Mouse (Mus musculus): ENCODE results near the gene Rabgap1l.

The Rabgap1l gene

DNA sequence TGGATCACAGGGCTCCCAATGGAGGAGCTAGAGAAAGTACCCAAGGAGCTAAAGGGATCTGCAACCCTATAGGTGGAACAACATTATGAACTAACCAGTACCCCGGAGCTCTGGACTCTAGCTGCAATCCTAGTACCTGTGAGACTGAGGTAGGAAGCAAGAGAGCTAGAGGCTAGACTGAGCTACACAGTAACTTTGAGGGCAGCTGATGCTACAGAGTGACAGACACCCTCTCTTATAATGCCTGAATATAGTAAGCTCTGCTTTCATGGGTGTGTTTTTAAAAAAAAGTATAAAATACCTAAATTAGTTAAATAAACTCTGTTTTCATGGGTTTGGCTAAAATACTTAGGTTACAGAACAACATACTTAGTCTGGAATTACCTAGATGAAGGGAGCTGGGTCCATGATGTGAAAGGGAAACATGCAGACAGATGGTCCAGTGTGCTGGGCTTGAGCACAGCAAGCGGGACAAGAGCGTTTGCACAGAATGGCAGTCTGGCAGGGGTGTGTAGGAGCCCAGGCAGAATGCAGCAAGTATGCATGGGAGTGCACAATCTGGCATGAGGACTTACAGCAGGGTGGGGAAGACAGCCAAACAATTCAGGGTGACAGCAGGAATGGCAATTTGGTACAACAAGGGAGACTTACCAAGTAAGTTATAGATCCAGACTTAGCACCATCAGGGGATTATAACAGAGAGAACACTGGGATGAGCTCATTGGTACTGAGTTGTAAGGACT is 514.9 kb downstream of the Rabgap1l start:
- peak; percentile 88 to 92 for DNase-seq

DNA sequence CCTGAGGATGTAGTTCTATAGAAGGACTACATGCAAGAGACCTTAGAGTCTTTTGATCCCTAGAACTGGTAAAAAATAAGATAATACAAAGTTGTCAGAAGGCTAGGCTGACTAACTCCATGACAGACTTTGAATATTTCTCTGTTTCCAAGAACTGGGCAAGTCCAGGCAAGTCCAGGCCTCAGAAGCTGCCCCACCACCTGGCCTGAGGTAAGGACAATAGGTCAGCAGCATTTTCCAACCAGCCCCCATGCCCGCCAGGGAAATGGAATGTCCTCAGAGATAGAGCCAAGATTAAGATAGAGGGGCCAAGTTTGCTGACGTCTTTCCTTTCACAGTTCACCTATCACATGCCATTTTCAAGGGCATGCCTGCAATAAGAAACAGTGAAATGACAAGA is 517.8 kb downstream of the Rabgap1l start:
- DNase-seq = peak; percentile 32 to 39

DNA sequence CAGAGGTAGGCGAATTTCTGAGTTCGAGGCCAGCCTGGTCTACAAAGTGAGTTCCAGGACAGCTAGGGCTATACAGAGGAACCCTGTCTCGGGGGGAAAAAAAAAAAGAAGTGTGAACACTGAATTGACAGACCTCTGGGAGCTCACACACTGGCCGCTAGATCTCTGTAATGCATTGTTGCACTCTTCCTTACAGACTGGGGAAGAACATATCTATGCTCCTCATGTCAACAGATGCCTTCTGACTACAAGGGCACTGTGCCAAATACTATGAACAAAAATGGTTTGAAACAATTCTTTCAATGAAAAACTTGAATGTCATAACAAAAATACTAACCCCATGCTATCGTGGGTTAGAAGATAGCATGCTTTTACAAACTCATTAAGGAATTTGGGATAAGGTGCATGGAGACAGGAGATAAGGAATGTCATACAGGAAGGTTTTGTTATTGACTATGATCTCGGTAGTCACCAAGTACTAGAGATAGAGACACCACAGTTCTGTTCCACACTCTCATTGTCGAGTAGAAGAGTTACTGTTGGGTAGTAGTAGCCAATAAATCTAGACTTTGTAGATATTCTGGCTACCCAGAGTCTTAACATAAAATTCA is 519.8 kb downstream of the Rabgap1l start:
- no peak for DNase-seq

DNA sequence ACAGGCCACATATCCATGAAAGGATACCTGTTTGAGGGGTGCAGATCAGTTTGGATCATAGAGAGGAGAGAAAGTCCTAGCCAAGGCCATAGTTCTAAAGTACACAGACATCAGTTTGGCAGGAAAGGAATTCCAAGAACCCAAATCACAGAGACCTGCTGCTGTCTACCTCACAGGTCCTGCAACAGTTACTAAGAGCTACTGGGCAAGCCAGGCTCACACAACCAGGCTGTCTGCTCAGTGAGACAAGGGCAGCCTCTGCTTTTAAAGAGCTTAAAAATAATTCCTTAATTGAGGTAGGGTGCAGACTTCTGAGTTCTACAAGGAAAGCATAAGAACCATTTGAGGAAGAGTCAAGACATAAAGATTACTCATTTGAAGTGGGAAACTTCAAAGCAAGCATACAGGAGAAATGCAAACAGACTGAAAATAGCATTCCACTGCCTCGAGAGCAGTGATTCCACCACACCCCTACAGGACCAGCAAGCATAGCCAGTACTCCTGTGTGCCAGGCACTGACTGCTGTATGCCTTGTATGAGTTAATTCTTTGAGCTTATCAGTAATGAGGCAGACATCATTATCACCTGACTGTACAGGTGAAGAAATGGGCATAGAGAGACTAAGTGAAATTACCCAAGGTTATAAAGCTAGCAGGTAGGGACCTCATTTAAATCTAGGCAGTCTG is 521.6 kb downstream of the Rabgap1l start:
- no peak for DNase-seq

DNA sequence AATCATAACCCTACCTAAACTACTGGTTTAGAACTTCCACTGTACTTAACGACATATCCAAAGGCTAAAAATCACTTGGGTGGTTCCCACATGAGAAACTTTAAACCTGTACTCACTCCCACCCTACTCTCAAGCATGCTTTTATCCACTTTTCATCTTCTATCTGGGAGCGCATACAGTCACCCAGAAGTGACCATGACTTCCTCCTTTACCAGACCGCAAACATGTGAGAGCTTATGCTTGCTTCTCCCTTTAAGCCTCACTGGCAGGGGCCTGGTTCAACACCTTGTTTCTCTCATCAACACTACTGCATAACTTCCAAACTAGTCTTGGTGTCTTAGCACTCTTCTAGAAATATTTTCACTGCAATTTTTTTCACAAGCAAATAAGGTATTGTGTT is 524.7 kb downstream of the Rabgap1l start:
- DNase-seq = no peak

DNA sequence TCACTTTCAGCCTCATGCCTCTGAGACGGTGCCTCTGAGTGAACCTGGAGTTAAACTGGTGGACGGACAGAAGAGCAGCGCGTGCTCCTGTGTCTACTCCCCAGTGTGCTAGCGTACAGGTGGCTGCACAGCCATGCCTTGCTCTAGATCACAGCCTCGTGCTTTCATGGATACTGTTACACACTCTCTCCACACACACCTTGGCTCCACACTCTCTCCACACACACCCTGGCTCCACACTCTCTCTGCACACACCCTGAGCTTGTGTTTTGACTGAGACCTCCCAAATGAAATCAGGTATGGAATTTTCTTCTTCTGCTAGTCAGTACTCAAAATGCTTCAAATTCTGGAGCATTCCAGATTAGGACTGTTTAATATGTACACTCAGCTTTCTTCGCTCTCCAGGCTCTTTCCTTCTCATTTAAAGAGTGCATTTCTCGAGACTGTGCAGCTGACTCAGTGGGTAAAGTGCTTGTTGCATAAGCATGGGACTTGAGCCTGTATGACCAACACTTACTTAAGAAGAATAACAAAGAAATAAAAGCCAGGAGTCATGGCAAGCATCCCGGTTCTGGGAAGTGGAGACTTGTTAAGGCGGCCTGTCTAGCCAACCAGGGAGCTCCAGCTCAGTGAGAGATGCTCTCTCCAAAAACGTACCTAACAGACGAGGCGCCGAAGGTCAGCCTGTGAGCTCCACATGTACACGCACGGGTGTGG is 529.2 kb downstream of the Rabgap1l start:
- DNase-seq = no peak

DNA sequence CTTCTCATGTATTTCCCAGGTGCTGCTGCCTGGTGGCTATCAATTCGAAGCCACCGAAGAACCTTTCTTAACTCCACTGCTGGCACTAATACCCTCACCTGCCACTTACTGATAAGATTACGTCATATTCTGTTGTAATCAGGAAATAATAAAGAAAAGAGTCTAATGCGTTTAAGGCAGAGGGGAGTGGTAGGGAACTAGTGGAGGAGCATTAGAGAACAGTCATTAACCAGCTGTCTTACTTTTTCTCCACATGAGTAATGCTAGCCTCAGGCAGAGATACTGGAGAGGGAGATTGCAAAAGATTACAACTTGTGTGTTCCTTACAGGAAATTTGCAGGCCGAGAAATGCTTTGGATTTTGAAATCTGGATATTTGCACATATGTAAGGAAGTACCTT is 530.0 kb downstream of the Rabgap1l start:
- no peak for DNase-seq

DNA sequence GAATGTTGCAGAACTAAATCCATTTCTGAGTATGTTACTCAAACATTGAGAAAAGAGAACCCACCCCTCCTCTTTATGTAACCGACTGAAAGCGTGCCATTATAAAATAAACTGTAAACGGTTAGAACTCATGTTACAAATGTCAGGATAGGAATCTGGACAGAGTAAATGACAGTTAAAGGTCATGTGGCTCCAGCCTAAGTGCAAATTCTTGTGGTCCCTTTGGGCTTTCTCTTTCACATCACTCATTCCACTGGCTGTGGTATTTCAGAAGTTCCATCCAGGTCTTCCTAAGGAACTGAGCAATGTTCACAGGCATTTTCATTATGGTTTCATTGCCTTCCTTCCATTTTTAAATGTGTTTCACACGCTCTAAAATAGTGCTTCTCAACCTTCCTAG is 530.6 kb downstream of the Rabgap1l start:
- no peak for DNase-seq

DNA sequence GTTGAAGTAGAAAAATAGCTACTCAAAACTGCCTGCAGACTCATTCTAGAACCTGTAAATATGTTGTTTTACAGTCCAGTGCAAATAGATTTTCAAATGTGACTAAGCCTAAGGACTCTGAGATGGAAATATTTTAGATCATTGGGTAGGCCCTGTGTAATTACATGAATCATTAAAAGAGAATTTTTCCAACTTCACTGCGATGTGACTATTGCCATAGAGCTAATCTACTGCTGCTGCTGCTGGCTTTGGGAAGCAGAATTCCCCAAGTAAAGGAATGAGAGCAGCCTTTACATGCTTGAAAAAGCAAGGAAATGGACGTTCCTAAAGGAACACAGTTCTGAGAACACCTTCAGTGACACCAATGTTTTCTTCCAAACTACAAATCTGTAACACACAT is 531.2 kb downstream of the Rabgap1l start:
- DNase-seq = no peak

DNA sequence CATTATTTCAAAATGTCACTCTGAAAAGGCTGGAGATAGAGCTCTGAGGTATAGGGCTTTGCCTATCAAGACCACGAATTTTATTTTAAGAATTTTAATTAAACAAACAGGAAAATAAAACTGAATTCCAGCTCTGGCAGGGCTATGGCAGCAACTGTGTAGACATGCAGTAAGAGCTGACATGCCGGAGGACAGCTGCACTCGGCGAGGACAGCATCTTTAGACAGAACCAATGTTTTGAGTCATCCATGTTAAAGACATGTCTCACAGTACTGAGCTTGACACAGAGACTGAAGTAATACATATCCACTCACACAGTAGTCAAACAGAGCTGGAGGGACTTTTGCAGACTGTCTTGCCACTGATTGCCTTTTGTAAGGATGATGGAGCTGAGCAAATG is 532.4 kb downstream of the Rabgap1l start:
- no peak for DNase-seq

DNA sequence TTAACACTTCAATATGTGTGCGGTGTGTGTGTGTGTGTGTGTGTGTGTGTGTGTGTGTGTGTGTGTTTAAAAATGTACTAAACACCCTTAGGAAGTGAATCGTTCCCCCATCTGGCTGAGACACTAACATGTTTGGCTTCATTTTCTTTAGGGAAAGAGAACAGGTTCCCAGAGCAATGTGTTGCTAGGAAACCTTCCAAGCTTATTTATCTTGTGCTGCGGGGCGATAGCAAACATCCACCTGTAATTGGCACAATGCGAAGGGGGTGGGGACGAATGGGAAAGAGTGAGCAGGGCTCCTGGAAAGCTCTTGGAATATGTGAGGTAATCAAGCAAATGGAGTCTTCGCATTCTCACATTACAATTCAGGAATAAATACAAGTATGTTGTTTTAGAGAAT is 533.1 kb downstream of the Rabgap1l start:
- DNase-seq = peak; percentile 71 to 79

DNA sequence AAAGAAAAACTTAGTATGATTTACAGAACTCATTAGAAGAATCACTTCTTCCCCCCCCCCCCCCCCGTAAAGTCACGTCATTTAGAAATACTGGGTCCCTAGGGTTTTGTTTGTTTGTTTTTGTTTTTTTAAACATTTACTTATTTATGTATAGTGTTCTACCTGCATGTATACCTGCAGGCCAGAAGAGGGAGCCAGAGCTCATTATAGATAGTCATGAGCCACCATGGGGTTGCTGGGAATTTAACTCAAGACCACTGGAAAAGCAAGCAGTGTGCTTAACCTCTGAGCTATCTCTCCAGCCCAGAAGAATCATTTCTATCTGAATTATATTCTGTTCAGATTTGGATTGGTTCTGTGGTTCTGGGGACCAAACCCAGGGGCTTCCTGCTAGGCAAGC is 539.9 kb downstream of the Rabgap1l start:
- DNase-seq = no peak

DNA sequence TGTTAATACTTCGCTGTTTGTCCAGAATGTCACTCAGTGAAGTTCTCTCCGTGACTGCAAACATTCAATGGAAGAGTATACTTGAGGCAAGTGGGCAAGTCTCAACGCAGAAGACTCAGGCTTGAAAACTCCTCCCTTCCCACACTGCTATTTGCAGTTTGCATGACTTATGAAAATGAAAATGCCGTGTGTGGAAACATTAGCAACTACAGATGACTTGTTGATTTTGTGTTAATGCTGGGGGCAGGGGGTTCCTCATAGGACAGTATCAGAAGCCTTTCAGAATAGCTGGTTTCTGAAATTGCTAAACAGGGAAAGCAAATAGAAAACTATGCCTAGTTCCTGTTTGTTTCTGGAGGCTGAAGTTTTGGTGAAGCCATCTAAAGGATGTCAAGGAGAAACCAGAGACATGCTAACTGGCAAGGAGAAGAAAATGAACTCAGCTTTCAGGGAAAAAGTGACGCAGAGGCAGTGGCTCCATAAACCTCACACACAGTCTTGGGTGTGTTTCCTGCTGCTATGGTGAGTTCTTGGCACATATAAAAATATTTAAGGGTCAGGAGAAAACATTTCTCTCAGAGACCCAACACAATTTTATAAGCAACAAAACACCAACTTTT is 541.5 kb downstream of the Rabgap1l start:
- no peak for DNase-seq

DNA sequence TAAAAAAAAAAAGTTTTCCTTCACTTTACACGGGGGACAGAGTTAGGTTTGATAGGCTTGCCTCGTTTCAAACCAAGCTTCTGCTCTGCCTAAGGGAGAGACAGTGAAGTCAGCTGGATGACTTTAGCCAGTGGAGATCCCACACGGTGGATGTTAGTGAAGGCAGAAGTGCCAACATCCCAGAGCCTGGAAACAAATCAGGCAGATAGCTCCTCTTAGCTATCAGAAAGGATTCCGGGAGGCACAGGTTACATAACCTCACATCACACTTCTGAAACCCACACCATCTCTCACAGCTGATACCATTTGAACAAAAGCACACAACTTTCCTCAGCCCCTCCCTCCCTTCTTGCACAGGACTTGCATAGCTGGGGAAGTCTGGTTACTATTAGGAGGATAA is 542.2 kb downstream of the Rabgap1l start:
- DNase-seq = no peak

DNA sequence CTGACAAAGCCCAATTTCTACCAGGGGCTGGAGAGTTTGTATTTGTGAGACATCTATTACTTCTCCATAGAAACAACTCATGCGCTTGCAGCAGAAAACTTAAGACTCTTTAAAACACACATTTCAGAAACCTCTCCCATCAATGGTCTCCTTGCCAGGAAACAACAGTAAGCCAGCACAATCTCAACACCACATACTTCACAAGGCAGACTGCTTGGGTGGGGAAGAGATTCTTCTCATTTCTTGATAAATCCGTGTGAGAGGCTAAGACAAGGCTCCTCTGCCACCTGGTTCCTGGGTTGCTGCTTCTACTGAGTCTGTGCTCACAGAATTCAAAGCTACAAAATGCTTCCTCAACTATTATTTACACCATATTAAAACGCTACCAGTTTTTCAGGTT is 543.2 kb downstream of the Rabgap1l start:
- no peak for DNase-seq

DNA sequence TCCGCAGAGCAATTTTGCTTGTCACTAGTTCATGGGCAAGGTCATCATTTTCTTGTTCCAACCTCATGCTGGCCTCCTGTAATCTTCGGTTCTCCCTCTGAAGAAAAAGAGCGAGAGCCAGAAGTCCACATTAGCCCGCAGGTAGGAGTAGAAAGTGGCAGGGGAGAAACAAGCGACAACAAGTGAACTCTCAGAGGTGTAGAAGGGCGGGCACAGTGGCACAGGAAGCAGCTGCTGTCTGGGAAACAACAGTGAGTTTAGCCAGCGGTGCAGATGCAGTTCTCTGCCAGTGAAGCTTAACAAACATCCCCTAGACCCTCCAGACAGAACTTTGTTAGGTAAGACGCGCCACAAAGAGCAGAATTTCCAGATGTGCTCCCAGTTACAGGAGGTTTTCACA is 545.5 kb downstream of the Rabgap1l start:
- DNase-seq = no peak

DNA sequence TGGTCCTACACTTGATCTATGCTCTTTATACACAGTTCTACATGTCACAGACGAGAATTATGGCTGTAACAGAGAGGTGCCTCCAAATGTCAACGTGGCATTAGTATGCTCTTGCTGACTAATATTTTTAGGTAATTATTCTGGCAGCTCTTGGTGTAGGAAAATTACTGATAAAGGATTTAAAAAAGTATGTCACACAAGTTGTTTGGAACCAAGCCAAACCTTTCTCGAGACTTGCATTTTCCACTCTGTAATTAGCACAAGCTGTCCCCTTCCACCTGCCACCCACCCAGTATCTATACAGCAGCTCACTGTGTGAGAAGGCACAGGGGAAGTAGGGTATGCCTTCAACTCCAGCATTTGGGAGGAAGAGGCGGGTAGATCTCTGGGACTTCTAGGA is 546.2 kb downstream of the Rabgap1l start:
- peak in 1 of 2 experiments; percentile 12 for DNase-seq

DNA sequence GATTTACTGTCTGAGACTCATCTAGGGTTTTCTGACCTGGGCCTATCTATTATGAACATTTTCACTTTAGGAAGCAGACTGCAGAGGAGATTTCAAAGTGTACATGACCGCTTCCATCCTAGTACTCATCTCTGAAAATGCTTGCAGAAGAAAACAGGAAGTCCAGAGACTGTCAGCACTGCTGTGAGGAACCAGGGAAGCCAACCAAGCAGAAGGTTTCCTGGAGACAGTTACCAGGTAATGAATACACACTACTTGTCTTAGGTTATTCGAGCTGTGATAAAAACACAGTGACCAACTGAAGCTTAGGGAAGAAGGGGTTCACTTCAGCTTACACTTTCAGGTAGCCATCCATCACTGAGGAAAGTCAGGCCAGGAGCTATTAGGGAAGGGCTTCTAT is 547.1 kb downstream of the Rabgap1l start:
- DNase-seq = no peak

DNA sequence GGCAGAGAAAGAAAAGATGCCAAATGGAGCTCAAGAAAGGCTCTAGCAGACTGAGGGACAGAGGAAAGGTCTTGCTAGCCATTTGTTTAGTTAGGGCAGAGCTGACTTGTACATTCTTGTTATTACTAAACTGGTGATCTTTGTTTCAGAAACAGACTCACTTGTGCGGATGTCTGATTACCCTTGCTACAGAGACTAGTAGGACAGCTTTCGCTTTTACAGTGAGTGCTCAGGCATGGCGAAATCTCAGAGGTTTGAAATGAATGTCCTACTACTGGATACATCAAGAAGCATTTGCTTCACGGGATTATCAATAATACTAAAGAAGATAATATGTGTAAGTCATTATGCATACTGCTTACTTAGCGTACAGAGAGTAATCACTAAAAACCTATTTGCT is 548.3 kb downstream of the Rabgap1l start:
- DNase-seq = no peak

DNA sequence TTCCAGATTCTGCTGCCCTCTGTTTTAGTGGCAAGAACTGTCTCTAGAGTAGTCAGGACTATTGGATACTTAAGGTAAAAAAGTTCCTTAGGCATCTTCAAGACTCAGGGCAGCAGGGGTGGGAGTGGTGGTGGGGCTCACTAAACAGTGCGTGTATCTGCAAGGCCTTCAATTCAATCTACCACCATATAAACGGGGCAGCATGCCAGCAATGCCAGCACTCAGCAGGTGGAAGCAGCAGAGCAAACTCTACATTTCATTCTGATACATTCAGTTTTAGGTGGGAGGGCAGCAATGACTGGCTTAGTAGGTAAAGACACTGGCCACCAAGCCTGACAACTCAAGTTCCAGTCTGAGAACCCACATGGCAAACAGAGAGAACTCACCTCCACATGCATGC is 552.9 kb downstream of the Rabgap1l start:
- peak; percentile 45 to 52 for DNase-seq

DNA sequence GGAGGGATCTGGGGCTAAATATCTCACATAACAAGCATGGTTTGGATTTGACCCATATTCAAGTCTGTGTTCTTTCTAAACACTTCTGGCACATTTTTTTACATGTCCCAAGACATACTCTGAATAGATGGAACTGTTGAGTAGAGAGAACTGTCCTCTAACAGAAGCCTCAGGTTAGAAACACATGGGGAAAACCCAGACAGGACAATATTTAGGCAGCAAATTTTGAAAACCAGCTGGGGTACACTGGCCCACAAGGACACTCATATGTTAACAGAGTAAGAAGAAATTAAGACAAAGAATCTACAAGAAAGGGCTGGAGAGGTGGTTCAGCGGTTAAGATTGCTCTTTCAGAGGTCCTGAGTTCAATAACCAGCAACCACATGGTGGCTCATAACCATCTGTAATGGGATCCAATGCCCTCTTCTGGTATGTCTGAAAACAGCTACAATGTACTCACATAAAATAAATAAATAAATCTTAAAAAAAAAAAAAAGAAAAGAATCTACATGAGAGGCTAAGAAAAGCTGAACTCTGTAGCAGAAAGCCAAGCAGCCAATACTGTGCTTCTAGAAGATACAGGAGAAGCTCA is 554.1 kb downstream of the Rabgap1l start:
- DNase-seq = no peak

DNA sequence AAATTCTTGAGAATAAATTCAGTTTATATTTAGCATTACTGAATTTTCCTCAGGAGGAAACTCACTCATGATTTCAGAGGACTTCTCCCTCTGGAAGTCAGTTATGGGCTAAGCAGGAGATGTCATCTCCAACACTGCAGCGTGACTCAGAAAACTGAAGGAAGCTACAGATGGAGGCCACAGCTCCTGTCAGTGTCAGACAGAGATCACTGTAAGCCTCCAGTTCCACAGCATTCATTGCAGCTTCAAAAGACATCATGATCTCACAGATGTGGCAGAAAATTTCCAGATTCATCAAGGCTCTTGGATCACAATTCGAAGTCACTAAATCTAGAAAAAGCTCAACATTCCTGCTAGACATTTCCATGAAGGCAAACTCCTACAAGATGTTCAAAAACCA is 555.0 kb downstream of the Rabgap1l start:
- DNase-seq = no peak

DNA sequence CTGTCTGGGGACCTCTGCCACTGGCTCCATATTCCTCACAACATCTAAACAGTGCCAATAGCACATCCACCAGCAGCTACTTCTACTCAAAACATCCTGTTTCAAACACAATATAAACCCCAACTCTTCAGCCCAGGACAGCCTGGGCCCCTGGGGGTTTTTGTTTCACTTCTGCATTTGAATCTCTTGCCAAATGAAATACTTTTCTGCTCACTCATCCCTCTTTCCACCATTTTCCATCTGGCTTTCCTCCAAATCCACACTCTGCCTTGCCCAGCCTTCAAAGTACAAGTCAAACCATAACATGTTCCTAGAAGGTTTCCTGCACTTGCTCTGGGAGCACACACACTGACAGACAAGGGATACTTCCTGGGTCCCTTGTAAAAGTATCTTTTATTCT is 559.1 kb downstream of the Rabgap1l start:
- DNase-seq = no peak
